22 mouse cellular contexts compared by ENCODE assay signal in the genomic region with DNA sequence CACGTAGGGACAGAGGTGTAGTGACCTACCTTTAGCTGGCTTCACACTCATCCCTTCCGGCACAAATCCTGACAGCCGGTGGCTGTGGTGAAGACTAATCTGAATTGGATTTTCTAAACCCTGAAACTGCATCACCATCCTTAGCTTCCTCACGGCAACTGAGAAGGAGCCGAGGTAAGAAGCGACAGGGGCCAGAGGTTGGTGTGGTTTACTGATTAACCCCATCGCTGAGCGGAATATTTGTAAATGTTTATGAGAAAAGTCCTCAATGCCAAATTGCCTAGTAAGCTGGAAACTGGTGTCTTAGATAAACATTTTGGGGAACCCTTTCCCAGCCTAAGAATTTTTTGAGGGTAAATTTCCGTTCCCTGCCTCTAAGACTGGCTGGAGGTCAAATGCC. TPM values are rescaled to one million over a fixed set of nuclear protein-coding genes. Genes with fewer than 3 reads are reported as not detected.
A peak's percentile ranks its signal among the peaks of the same experiment; 100 is the strongest.
DNase-seq lines count a peak whose midpoint lies in the region; ATAC-seq and TF ChIP-seq lines count a peak whose summit lies in the region.
"Had no signal": no experiment of that assay in that cellular context is flagged by ENCODE, and none has a peak within 500 bp of the region (broad histone marks: within the 10 kb centered on the region; RNA-seq: fewer than 3 reads in every experiment).

No protein-coding gene starts in this region.

- no peaks in the 10 kb centered on the region for H3K9me3 ChIP-seq in ES-E14 (ENCODE audit: control insufficient read depth, insufficient read depth, low read depth, low read length)
- no peaks in the 10 kb centered on the region for H3K9me3 ChIP-seq in intestine, embryonic 14.5 days (ENCODE audit: control insufficient read depth, low read length)
- H3K9me3 ChIP-seq in kidney, postnatal 0 days (replicated peaks; ENCODE audit: low read length), result no peaks in the 10 kb centered on the region
- H3K9me3 ChIP-seq in liver, postnatal 0 days (ENCODE audit: low read length), result no peaks in the 10 kb centered on the region
- H3K9me3 ChIP-seq: embryonic facial prominence, embryonic 10.5 days; forebrain, embryonic 15.5 days; hindbrain, embryonic 15.5 days; limb, embryonic 13.5 days had no signal

- peak overlapping the region; percentile 37 for H3K4me2 ChIP-seq in intestine, embryonic 14.5 days (ENCODE audit: low read length)
- peak overlapping the region; percentile 17; the same call in 1 of the 2 replicates for H3K4me2 ChIP-seq in kidney, postnatal 0 days (ENCODE audit: low read length)
- H3K4me2 ChIP-seq in liver, postnatal 0 days (ENCODE audit: low read depth, low read length), result peak overlapping the region; percentile 41
- H3K4me2 ChIP-seq: forebrain, embryonic 15.5 days; heart, embryonic 13.5 days; hindbrain, embryonic 15.5 days; limb, embryonic 13.5 days had no signal

- no peaks in the 10 kb centered on the region for H3K36me3 ChIP-seq in ES-E14 (ENCODE audit: control insufficient read depth, insufficient read depth, low read length, poor library complexity, severe bottlenecking)
- H3K36me3 ChIP-seq in intestine, embryonic 14.5 days (ENCODE audit: control insufficient read depth, insufficient read depth, low read length), result no peaks in the 10 kb centered on the region
- H3K36me3 ChIP-seq in kidney, postnatal 0 days (ENCODE audit: insufficient read depth, low read length), result no peaks in the 10 kb centered on the region
- no peaks in the 10 kb centered on the region; the same call in 1 of the 2 replicates for H3K36me3 ChIP-seq in liver, postnatal 0 days (replicated peaks; ENCODE audit: insufficient read depth, low read length)
- H3K36me3 ChIP-seq: embryonic facial prominence, embryonic 10.5 days; forebrain, embryonic 15.5 days; heart, embryonic 13.5 days; hindbrain, embryonic 15.5 days; limb, embryonic 13.5 days had no signal

- 25% methylated on average over 9 of the region's 9 CpGs for WGBS in intestine, embryonic 14.5 days
- WGBS in kidney, postnatal 0 days, result 65% methylated on average over 9 of the region's 9 CpGs
- 57% methylated on average over 9 of the region's 9 CpGs for WGBS in liver, postnatal 0 days (ENCODE audit: insufficient replicate concordance)

- no peak overlapping the region for H3K27ac ChIP-seq in ES-E14 (ENCODE audit: insufficient read depth, low read depth, low read length, poor library complexity, severe bottlenecking)
- no peak overlapping the region; the same call in 1 of the 2 replicates for H3K27ac ChIP-seq in intestine, embryonic 14.5 days (ENCODE audit: low read depth)
- H3K27ac ChIP-seq in kidney, postnatal 0 days, result no peak overlapping the region
- H3K27ac ChIP-seq in liver, postnatal 0 days (ENCODE audit: low read depth), result peak overlapping the region; percentile 83
- H3K27ac ChIP-seq: embryonic facial prominence, embryonic 10.5 days; forebrain, embryonic 15.5 days; heart, embryonic 13.5 days; hindbrain, embryonic 15.5 days; limb, embryonic 13.5 days had no signal

- in situ Hi-C loops in ES-E14 (cut with MboI; ENCODE audit: low sequenced_read_pairs in 2 of 2, unreplicated experiment in 2 of 2), result no loop called here

- H3K27me3 ChIP-seq in intestine, embryonic 14.5 days (replicated peaks; ENCODE audit: control insufficient read depth, insufficient read depth, low read length), result no peaks in the 10 kb centered on the region
- H3K27me3 ChIP-seq in kidney, postnatal 0 days (ENCODE audit: insufficient read depth, low read length), result no peaks in the 10 kb centered on the region
- no peaks in the 10 kb centered on the region for H3K27me3 ChIP-seq in liver, postnatal 0 days (ENCODE audit: insufficient read depth, low read length)
- H3K27me3 ChIP-seq: forebrain, embryonic 15.5 days; heart, embryonic 13.5 days; hindbrain, embryonic 15.5 days; limb, embryonic 13.5 days had no signal

- peak overlapping the region; percentile 19 to 29; a peak in 2 of 4 replicates for H3K4me3 ChIP-seq in ES-E14 (ENCODE audit: insufficient read depth in 1 of 2, low read depth in 1 of 2, low read length in 2 of 2, poor library complexity in 1 of 2, severe bottlenecking in 1 of 2)
- peak overlapping the region; percentile 26 for H3K4me3 ChIP-seq in intestine, embryonic 14.5 days (ENCODE audit: low read depth, low read length)
- peak overlapping the region; percentile 15; the same call in 1 of the 2 replicates for H3K4me3 ChIP-seq in kidney, postnatal 0 days (replicated peaks; ENCODE audit: low read depth, low read length)
- peak overlapping the region; percentile 38 for H3K4me3 ChIP-seq in liver, postnatal 0 days (ENCODE audit: low read depth, low read length)
- H3K4me3 ChIP-seq: embryonic facial prominence, embryonic 10.5 days; forebrain, embryonic 15.5 days; heart, embryonic 13.5 days; hindbrain, embryonic 15.5 days; limb, embryonic 13.5 days; myocyte had no signal

- H3K9ac ChIP-seq in ES-E14 (ENCODE audit: insufficient read depth, low read depth, low read length, poor library complexity, severe bottlenecking), result no peak overlapping the region
- no peak overlapping the region for H3K9ac ChIP-seq in intestine, embryonic 14.5 days (ENCODE audit: low read length)
- no peak overlapping the region for H3K9ac ChIP-seq in kidney, postnatal 0 days (ENCODE audit: low read depth, low read length)
- H3K9ac ChIP-seq in liver, postnatal 0 days (replicated peaks), result peak overlapping the region; percentile 50
- H3K9ac ChIP-seq: forebrain, embryonic 15.5 days; heart, embryonic 13.5 days; hindbrain, embryonic 15.5 days; limb, embryonic 13.5 days had no signal

- no peak for DNase-seq in ES-E14 (ENCODE audit: low read depth, low spot score)
- no peak for DNase-seq in intestine, embryonic 14.5 days (ENCODE audit: low spot score)
- DNase-seq in kidney, postnatal 0 days (ENCODE audit: low spot score), result no peak
- DNase-seq in liver, postnatal 0 days, result peak; percentile 18
- no peak for DNase-seq in frontal cortex, adult 2 months (ENCODE audit: extremely low spot score in 1 of 2, low spot score in 1 of 2)
- no peak for DNase-seq in ovary, postnatal 10 days (ENCODE audit: low spot score)
- no peak for DNase-seq in cerebellum, adult 9-11 months
- DNase-seq: adrenal gland, adult 8-10 months; cerebellum, adult 18-20 months; heart, postnatal 36 days; layer of hippocampus, adult 9-11 months; midbrain, embryonic 14.5 days; retina, postnatal 1 day; thymus, postnatal 14 days had no signal

- TF ChIP-seq EP300 in liver, postnatal 0 days (IDR thresholded peaks at IDR 0.05; ENCODE audit: low read depth), result no peak

- 0 out of 2 replicates have a peak, but pooled peaks have one; percentile 38 for ATAC-seq in intestine, embryonic 14.5 days (replicated peaks; ENCODE audit: low FRiP score, low TSS enrichment, low read depth)
- ATAC-seq in kidney, postnatal 0 days (replicated peaks; ENCODE audit: low FRiP score, low read depth), result no peak
- ATAC-seq in liver, postnatal 0 days, result peak; percentile 69
- ATAC-seq: forebrain, embryonic 15.5 days had no signal

- H3K4me1 ChIP-seq in ES-E14 (ENCODE audit: control insufficient read depth in 2 of 2, insufficient read depth in 2 of 2, low read length in 2 of 2, poor library complexity in 1 of 2), result no peaks in the 10 kb centered on the region
- H3K4me1 ChIP-seq in intestine, embryonic 14.5 days (replicated peaks; ENCODE audit: control insufficient read depth, insufficient read depth, low read length), result no peaks in the 10 kb centered on the region; the same call in 1 of the 2 replicates
- no peaks in the 10 kb centered on the region; the same call in 1 of the 2 replicates for H3K4me1 ChIP-seq in kidney, postnatal 0 days (replicated peaks; ENCODE audit: insufficient read depth, low read length)
- H3K4me1 ChIP-seq in liver, postnatal 0 days (ENCODE audit: insufficient read depth), result no peaks in the 10 kb centered on the region; the same call in 1 of the 2 replicates
- H3K4me1 ChIP-seq: embryonic facial prominence, embryonic 10.5 days; forebrain, embryonic 15.5 days; hindbrain, embryonic 15.5 days; limb, embryonic 13.5 days had no signal

- no peak for TF ChIP-seq CTCF in kidney, postnatal 0 days (IDR thresholded peaks at IDR 0.05; ENCODE audit: low read depth)
- no peak for TF ChIP-seq CTCF in liver, postnatal 0 days (IDR thresholded peaks at IDR 0.05; ENCODE audit: low read depth)

TF ChIP-seq in ES-E14, 5 proteins besides CTCF, POLR2A, EP300 and RAD21:
- TF ChIP-seq ZNF384 (IDR thresholded peaks at IDR 0.05; ENCODE audit: low read depth, low read length) (peak; percentile 91), ZC3H11A (IDR thresholded peaks at IDR 0.05; ENCODE audit: borderline replicate concordance, low read depth, low read length) (no peak), CHD2 (IDR thresholded peaks at IDR 0.05; ENCODE audit: low read depth, low read length) (no peak), HCFC1 (IDR thresholded peaks at IDR 0.05; ENCODE audit: borderline replicate concordance, insufficient read depth, low read length) (no peak)

RNA-seq across cellular contexts. Expression of gene Nr1h4, which starts 26.9 kb away (rescaled TPM):
- total RNA-seq in ES-E14 (2012; rRNA removed), result 0.21 TPM in 1 of 2 replicates, not detected in the other
- 16.2 and 17.8 TPM in 2 replicates for polyA plus RNA-seq in intestine, embryonic 14.5 days (2014; fragmentation: Nextera tagmentation; extraction: Ambion mirVana)
- 12.0 and 12.4 TPM in 2 replicates for polyA plus RNA-seq in kidney, postnatal 0 days (2015; fragmentation: Nextera tagmentation; extraction: Ambion mirVana)
- 35.9 and 43.5 TPM in 2 replicates for polyA plus RNA-seq in liver, postnatal 0 days (2015; fragmentation: Nextera tagmentation; extraction: Ambion mirVana)
- polyA plus RNA-seq in frontal cortex, adult 2 months (2012; rRNA removed), result 0.13 and 0.24 TPM in 2 replicates
- total RNA-seq: MEL; neutrophil, adult 5-6 weeks had no signal
- polyA plus RNA-seq: embryonic facial prominence, embryonic 10.5 days; hindbrain, embryonic 15.5 days; limb, embryonic 13.5 days; midbrain, embryonic 14.5 days; myocyte had no signal

Comparison
In these comparisons a context has a peak if more than half of its experiments do, and no peak if none do; other contexts are left out.
1. RNA of gene Nr1h4, which starts 26.9 kb away (polyA plus RNA-seq): 35.9 to 43.5 TPM in liver, postnatal 0 days, 16.2 to 17.8 TPM in intestine, embryonic 14.5 days and 12.0 to 12.4 TPM in kidney, postnatal 0 days; 0.13 to 0.24 TPM in frontal cortex, adult 2 months; every median in the first group is over 10 times any median in the second.
2. Peak in every context shown above with its lines, with median percentiles within 50 percentile points of each other: H3K4me3 ChIP-seq and H3K4me2 ChIP-seq.